8 mouse cellular contexts compared by ENCODE assay signal in the genomic region with DNA sequence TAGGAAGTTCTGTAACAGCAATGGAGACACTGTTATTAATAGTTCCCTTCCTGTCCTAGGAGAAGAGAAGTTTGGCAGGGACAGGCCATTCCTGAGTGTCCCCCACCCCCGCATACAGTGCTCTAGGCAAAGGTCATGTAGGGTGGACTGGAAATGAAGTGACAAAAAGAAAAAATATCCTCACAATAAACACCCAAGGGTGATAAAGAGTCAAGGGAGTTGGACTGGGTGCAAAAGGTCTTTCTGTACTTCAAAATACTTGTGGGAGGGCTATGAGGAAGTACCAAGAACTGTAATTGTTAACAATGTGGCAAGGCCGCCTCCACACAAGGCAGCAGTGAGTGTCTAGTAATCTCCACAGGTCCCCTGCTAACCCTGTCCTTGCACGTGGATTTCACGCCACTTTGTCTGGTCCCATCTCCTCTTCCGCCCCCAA. TPM values are rescaled to one million over a fixed set of nuclear protein-coding genes. Genes with fewer than 3 reads are reported as not detected.
DNase-seq lines count a peak whose midpoint lies in the region; ATAC-seq and TF ChIP-seq lines count a peak whose summit lies in the region.

No protein-coding gene starts in this region.

- H3K4me3 ChIP-seq in thymus, adult 2 months (ENCODE audit: control insufficient read depth, insufficient read depth, low read length) = no peak overlapping the region
- no peak overlapping the region for H3K4me3 ChIP-seq in forebrain, embryonic 12.5 days (replicated peaks)
- H3K4me3 ChIP-seq in hindbrain, embryonic 12.5 days = no peak overlapping the region
- no peak overlapping the region for H3K4me3 ChIP-seq in limb, embryonic 15.5 days
- peak overlapping the region; percentile 43; the same call in 1 of the 2 replicates for H3K4me3 ChIP-seq in midbrain, embryonic 14.5 days (replicated peaks; ENCODE audit: low read depth, low read length)

- no peaks in the 10 kb centered on the region for H3K27me3 ChIP-seq in thymus, adult 2 months (ENCODE audit: control insufficient read depth, insufficient read depth, low read length)
- no peaks in the 10 kb centered on the region for H3K27me3 ChIP-seq in forebrain, embryonic 12.5 days
- H3K27me3 ChIP-seq in hindbrain, embryonic 12.5 days = no peaks in the 10 kb centered on the region
- no peaks in the 10 kb centered on the region for H3K27me3 ChIP-seq in limb, embryonic 15.5 days
- no peaks in the 10 kb centered on the region for H3K27me3 ChIP-seq in midbrain, embryonic 14.5 days (ENCODE audit: control insufficient read depth, insufficient read depth, low read length)

- TF ChIP-seq POLR2A in thymus, adult 2 months (IDR thresholded peaks at IDR 0.05; ENCODE audit: control insufficient read depth, extremely low read depth, insufficient read depth, low read length, poor library complexity) = no peak

- no peaks in the 10 kb centered on the region for H3K9me3 ChIP-seq in forebrain, embryonic 12.5 days
- no peaks in the 10 kb centered on the region for H3K9me3 ChIP-seq in hindbrain, embryonic 12.5 days (replicated peaks)
- H3K9me3 ChIP-seq in limb, embryonic 15.5 days = no peaks in the 10 kb centered on the region
- H3K9me3 ChIP-seq in midbrain, embryonic 14.5 days (ENCODE audit: control insufficient read depth, low read length) = no peaks in the 10 kb centered on the region

- TF ChIP-seq CTCF in thymus, adult 2 months (IDR thresholded peaks at IDR 0.05; ENCODE audit: borderline replicate concordance, control insufficient read depth, extremely low read depth, insufficient read depth, low read length, poor library complexity) = no peak

- WGBS in thymus, adult 2 months = 52% methylated on average over 5 of the region's 5 CpGs
- WGBS in forebrain, embryonic 12.5 days = 50% methylated on average over 5 of the region's 5 CpGs
- 52% methylated on average over 5 of the region's 5 CpGs for WGBS in hindbrain, embryonic 12.5 days
- 41% methylated on average over 5 of the region's 5 CpGs for WGBS in limb, embryonic 15.5 days
- 55% methylated on average over 5 of the region's 5 CpGs for WGBS in midbrain, embryonic 14.5 days

- peak overlapping the region; percentile 50; the same call in 1 of the 2 replicates for H3K4me2 ChIP-seq in forebrain, embryonic 12.5 days
- H3K4me2 ChIP-seq in hindbrain, embryonic 12.5 days (replicated peaks) = peak overlapping the region; percentile 47; the same call in 1 of the 2 replicates
- H3K4me2 ChIP-seq in limb, embryonic 15.5 days = peak overlapping the region; percentile 44; the same call in 1 of the 2 replicates
- peak overlapping the region; percentile 53 for H3K4me2 ChIP-seq in midbrain, embryonic 14.5 days (ENCODE audit: low read length)

- peak overlapping the region; percentile 64; the same call in 1 of the 2 replicates for H3K27ac ChIP-seq in thymus, adult 2 months (ENCODE audit: control insufficient read depth, insufficient read depth, low read length)
- no peak overlapping the region for H3K27ac ChIP-seq in forebrain, embryonic 12.5 days
- H3K27ac ChIP-seq in hindbrain, embryonic 12.5 days = no peak overlapping the region
- H3K27ac ChIP-seq in limb, embryonic 15.5 days = no peak overlapping the region
- peak overlapping the region; percentile 86; the same call in 1 of the 2 replicates for H3K27ac ChIP-seq in midbrain, embryonic 14.5 days (replicated peaks; ENCODE audit: low read depth, low read length)

- H3K4me1 ChIP-seq in thymus, adult 2 months (replicated peaks; ENCODE audit: control insufficient read depth, insufficient read depth, low read length) = peaks cover 3% of the 10 kb centered on the region
- H3K4me1 ChIP-seq in forebrain, embryonic 12.5 days = no peaks in the 10 kb centered on the region
- H3K4me1 ChIP-seq in hindbrain, embryonic 12.5 days = no peaks in the 10 kb centered on the region
- H3K4me1 ChIP-seq in limb, embryonic 15.5 days = peaks cover 2% of the 10 kb centered on the region; the same call in 1 of the 2 replicates
- H3K4me1 ChIP-seq in midbrain, embryonic 14.5 days (ENCODE audit: control insufficient read depth, insufficient read depth, low read length) = no peaks in the 10 kb centered on the region

- peak; percentile 21 for DNase-seq in thymus, adult 2 months
- DNase-seq in thymus, postnatal 10 days (ENCODE audit: low spot score in 2 of 2) = no peak
- DNase-seq in midbrain, embryonic 14.5 days = no peak
- no peak for DNase-seq in c-Kit-positive CD71-positive TER-119-positive erythroid progenitor cells, embryonic 14.5 days (ENCODE audit: low spot score)

- no peak for ATAC-seq in forebrain, embryonic 12.5 days (ENCODE audit: low FRiP score)
- no peak for ATAC-seq in hindbrain, embryonic 12.5 days (ENCODE audit: low FRiP score)
- no peak for ATAC-seq in limb, embryonic 15.5 days (ENCODE audit: insufficient number of reproducible peaks, low FRiP score, low TSS enrichment, low read depth)
- no peak for ATAC-seq in midbrain, embryonic 14.5 days (ENCODE audit: low FRiP score, low TSS enrichment)
- ATAC-seq in erythroid progenitor cell, adult 5-6 weeks (replicated peaks; ENCODE audit: low FRiP score, poor library complexity, severe bottlenecking) = no peak

- no peaks in the 10 kb centered on the region for H3K36me3 ChIP-seq in thymus, adult 2 months (ENCODE audit: control insufficient read depth, insufficient read depth, low read length)
- no peaks in the 10 kb centered on the region for H3K36me3 ChIP-seq in forebrain, embryonic 12.5 days (replicated peaks)
- H3K36me3 ChIP-seq in hindbrain, embryonic 12.5 days = no peaks in the 10 kb centered on the region
- H3K36me3 ChIP-seq in limb, embryonic 15.5 days = no peaks in the 10 kb centered on the region
- H3K36me3 ChIP-seq in midbrain, embryonic 14.5 days (ENCODE audit: control insufficient read depth, insufficient read depth, low read length) = no peaks in the 10 kb centered on the region

- H3K9ac ChIP-seq in forebrain, embryonic 12.5 days = no peak overlapping the region
- no peak overlapping the region for H3K9ac ChIP-seq in hindbrain, embryonic 12.5 days
- no peak overlapping the region; the same call in 1 of the 2 replicates for H3K9ac ChIP-seq in limb, embryonic 15.5 days
- H3K9ac ChIP-seq in midbrain, embryonic 14.5 days (replicated peaks; ENCODE audit: low read length) = no peak overlapping the region

RNA-seq across cellular contexts. Expression of a gene that starts 1.1 kb away (rescaled TPM):
- 19.9 and 23.0 TPM in 2 replicates for polyA plus RNA-seq in thymus, adult 2 months (2012; rRNA removed)
- 67.2 and 72.2 TPM in 2 replicates for polyA plus RNA-seq in forebrain, embryonic 12.5 days (2016; fragmentation: Nextera tagmentation; extraction: Ambion mirVana)
- polyA plus RNA-seq in hindbrain, embryonic 12.5 days (2016; fragmentation: Nextera tagmentation; extraction: Ambion mirVana) = 42.3 and 44.7 TPM in 2 replicates
- polyA plus RNA-seq in limb, embryonic 15.5 days (2015; fragmentation: Nextera tagmentation; extraction: Ambion mirVana) = 37.5 and 42.1 TPM in 2 replicates
- 27.2 and 34.7 TPM in 2 replicates for polyA plus RNA-seq in midbrain, embryonic 14.5 days (2014; fragmentation: Nextera tagmentation; extraction: Ambion mirVana)
- total RNA-seq in erythroid progenitor cell, adult 5-6 weeks (2015; ENCODE audit: low replicate concordance) = 96.9 and 107 TPM in 2 replicates
- 291 and 320 TPM in 2 replicates for total RNA-seq in erythroid progenitor cell, adult 5-6 weeks (2017; ENCODE audit: low replicate concordance)

Comparison
In these comparisons a context has a peak if more than half of its experiments do, and no peak if none do; other contexts are left out.
1. H3K27ac ChIP-seq: peak in thymus, adult 2 months (single experiment) and midbrain, embryonic 14.5 days (single experiment); none in forebrain, embryonic 12.5 days (single experiment), hindbrain, embryonic 12.5 days (single experiment) and limb, embryonic 15.5 days (single experiment).
2. Peak in every context shown above with its lines, with median percentiles within 50 percentile points of each other: H3K4me2 ChIP-seq.